Mouse (Mus musculus) midbrain, embryonic 14.5 days (tissue): ENCODE measurements around the gene 4930451I11Rik. TPM values are rescaled to one million over a fixed set of nuclear protein-coding genes. Genes with fewer than 3 reads are reported as not detected.
A peak's percentile ranks its signal among the peaks of the same experiment; 100 is the strongest.

Experiments
- ATAC-seq: fragments of 200-750 bp; cut with Nextera tagmentation; 2 replicates; pipeline ENCODE4 v1.8.0; 2017; ENCODE audit warnings: moderate number of reproducible peaks, moderate library complexity; ENCODE audit not compliant: low FRiP score, low TSS enrichment
- DNase-seq: peaks from one replicate; pipeline ENCODE4 v3.0.0-alpha.2; 2015
- H3K27ac ChIP-seq: fragments of 300-500 bp; sonication (generic); replicated peaks from 2 replicates; pipeline ENCODE4 v1.5.1; 2014; ENCODE audit warnings: mild to moderate bottlenecking, low read depth, low read length, moderate library complexity
- H3K27me3 ChIP-seq: fragments of 300-500 bp; sonication (generic); 2 replicates; pipeline ENCODE4 v1.6.1; 2014; ENCODE audit warnings: low read length, control low read depth, mixed read lengths; ENCODE audit not compliant: control insufficient read depth, insufficient read depth
- H3K36me3 ChIP-seq: fragments of 300-500 bp; sonication (generic); 2 replicates; pipeline ENCODE4 v1.6.1; 2014; ENCODE audit warnings: low read length, control low read depth; ENCODE audit not compliant: control insufficient read depth, insufficient read depth
- H3K4me1 ChIP-seq: fragments of 300-500 bp; sonication (generic); 2 replicates; pipeline ENCODE4 v1.6.1; 2014; ENCODE audit warnings: mild to moderate bottlenecking, antibody characterized with exemption, low read length, control low read depth; ENCODE audit not compliant: control insufficient read depth, insufficient read depth
- H3K4me2 ChIP-seq: fragments of 300-500 bp; sonication (generic); 2 replicates; pipeline ENCODE4 v1.6.1; 2014; ENCODE audit warnings: mild to moderate bottlenecking, low read length, moderate library complexity
- H3K4me3 ChIP-seq: fragments of 300-500 bp; sonication (generic); replicated peaks from 2 replicates; pipeline ENCODE4 v1.5.1; 2014; ENCODE audit warnings: low read depth, low read length
- H3K9ac ChIP-seq: fragments of 300-500 bp; sonication (generic); replicated peaks from 2 replicates; pipeline ENCODE4 v1.6.1; 2014; ENCODE audit warnings: mild to moderate bottlenecking, low read length, moderate library complexity
- H3K9me3 ChIP-seq: fragments of 300-500 bp; sonication (generic); 2 replicates; pipeline ENCODE4 v1.6.1; 2016; ENCODE audit warnings: low read length, control low read depth, mixed read lengths; ENCODE audit not compliant: control insufficient read depth
- WGBS: fragments of 180-500 bp; shearing (Covaris S2); extraction: QIAGEN DNeasy Blood & Tissue Kit; methylation state at CpG from one replicate; pipeline ENCODE4 v1.1.7; 2014; 5-methylcytosine and 5-hydroxymethylcytosine counted together
- polyA plus RNA-seq: library from polyadenylated mRNA; unstranded; fragments of >200 nt; fragmentation: Nextera tagmentation; extraction: Ambion mirVana; gene quantifications from 2 replicates; pipeline ENCODE4 v1.2.1, GENCODE M21; 2014

Gene 4930451I11Rik
- polyA plus RNA-seq, 1 experiment from 2014 or later = not detected

DNA sequence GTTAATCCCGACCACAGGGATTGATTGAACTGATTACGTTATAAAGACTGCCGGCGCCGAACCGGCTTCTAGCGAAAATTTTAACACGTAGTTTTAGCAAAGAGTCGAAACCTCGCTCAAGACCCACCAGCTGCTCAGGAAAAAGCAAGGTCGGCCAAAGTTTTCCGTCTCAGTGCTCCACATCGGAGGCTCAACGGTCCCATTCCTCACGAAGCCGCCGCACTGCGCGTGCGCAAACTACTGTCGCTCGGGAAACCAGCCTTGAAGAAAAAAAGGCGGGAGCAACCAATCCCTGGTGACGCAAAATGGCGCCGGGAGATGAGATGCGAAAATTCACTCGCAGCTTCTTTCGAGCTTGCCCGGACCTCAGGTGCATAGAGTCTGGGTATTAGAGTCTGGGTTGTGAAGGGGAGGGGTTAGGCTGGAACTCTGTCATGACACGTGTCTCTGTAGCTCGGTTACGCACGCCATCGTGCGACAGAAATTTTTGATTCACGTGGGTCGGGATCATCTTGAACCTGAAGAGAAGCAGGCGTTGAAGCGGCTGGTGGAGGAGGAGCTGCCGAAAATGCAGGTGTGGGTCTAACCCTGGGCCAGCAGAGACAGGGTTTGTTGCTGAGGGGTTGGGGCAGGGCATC lies 30.8 kb upstream of the 4930451I11Rik start, which contains the start of gene Ino80e:
TSS of gene Ino80e (minus strand) at position 231 of the 638 bp plus-strand sequence.
- peak within 1 kb of the TSS; percentile 61 for H3K4me3 ChIP-seq
- peak within 1 kb of the TSS; percentile 75 for H3K27ac ChIP-seq
- DNase-seq (peak; percentile 99), ATAC-seq (peak; percentile 69)
- H3K9me3 ChIP-seq = no peaks in the 10 kb centered on the region
- peak within 1 kb of the TSS; percentile 89 for H3K4me2 ChIP-seq
- H3K27me3 ChIP-seq = no peaks in the 10 kb centered on the region
- under 1% methylated on average over 41 of the region's 41 CpGs for WGBS
- H3K9ac ChIP-seq = peak within 1 kb of the TSS; percentile 59
- H3K4me1 ChIP-seq = peaks cover 21% of the 10 kb centered on the region
- peaks cover 53% of the 10 kb centered on the region for H3K36me3 ChIP-seq

GRCm38 (mm10) chr7:126861429-126862130 lies 30.1 kb upstream of the 4930451I11Rik start, which contains the start of gene Hirip3:
TSS of gene Hirip3 (plus strand) at chr7:126861972.
- DNase-seq (peak; percentile 98), ATAC-seq (peak; percentile 91)
- Histone ChIP-seq H3K36me3 (peaks cover 53% of the 10 kb centered on the region), H3K27me3 (no peaks in the 10 kb centered on the region), H3K9me3 (no peaks in the 10 kb centered on the region), H3K9ac (peak within 1 kb of the TSS; percentile 59), H3K4me2 (peak within 1 kb of the TSS; percentile 89), H3K27ac (peak within 1 kb of the TSS; percentile 75), H3K4me3 (peak within 1 kb of the TSS; percentile 61), H3K4me1 (peaks cover 21% of the 10 kb centered on the region)
- 3% methylated on average over 42 of the region's 42 CpGs for WGBS

- no peak for ATAC-seq
- DNase-seq = no peak
- no peaks in the 10 kb centered on the region for H3K9me3 ChIP-seq
- peak overlapping the region; percentile 61 for H3K4me3 ChIP-seq
- peak overlapping the region; percentile 59 for H3K9ac ChIP-seq
- no peaks in the 10 kb centered on the region for H3K27me3 ChIP-seq
- WGBS = 78% methylated on average over 5 of the region's 5 CpGs
- H3K36me3 ChIP-seq = peaks cover 48% of the 10 kb centered on the region
- H3K27ac ChIP-seq = no peak overlapping the region
- H3K4me1 ChIP-seq = peaks cover 21% of the 10 kb centered on the region
- H3K4me2 ChIP-seq = peak overlapping the region; percentile 89
These were observed 29.5 kb upstream of the 4930451I11Rik start for GRCm38 (mm10) chr7:126860987-126861386.

DNA sequence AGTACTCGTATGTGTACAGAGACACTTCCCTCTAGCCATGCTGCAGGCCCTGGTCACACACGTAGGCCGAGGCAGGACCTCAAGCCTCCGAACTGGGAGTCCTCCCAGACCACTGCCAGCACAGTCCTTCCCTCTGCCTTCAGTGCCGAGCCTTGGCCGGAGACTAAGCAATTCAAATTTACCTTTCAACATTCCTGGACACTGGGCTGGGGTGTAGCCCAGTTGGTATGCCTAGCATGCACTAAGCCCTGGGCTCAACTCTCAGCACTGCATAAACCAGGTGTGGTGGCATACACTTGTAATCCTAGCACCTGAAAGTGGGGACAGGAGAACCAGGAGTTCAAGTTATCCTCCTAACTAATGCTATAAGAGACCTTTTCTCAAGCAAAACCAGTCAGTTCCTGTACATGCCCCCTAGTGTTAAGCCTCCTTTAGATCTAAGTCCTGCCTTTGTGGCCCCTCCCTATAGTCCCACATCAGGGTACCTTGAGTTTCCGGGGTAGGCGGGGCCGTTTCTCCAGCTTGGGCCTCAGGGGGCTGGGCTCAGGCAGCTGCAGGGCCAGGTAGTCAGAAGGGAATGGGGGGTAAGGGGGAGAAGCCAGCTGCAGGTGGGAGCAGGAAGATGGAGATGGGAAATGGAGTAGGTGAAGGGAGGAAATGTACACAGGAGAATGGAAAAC lies 25.4 kb upstream of the 4930451I11Rik start:
- Histone ChIP-seq H3K27me3 (no peaks in the 10 kb centered on the region), H3K4me3 (no peak overlapping the region), H3K9me3 (no peaks in the 10 kb centered on the region), H3K4me2 (no peak overlapping the region), H3K4me1 (peaks cover 7% of the 10 kb centered on the region), H3K27ac (no peak overlapping the region), H3K9ac (no peak overlapping the region), H3K36me3 (peaks cover 59% of the 10 kb centered on the region)
- ATAC-seq = no peak
- DNase-seq = no peak
- WGBS = 79% methylated on average over 9 of the region's 9 CpGs

DNA sequence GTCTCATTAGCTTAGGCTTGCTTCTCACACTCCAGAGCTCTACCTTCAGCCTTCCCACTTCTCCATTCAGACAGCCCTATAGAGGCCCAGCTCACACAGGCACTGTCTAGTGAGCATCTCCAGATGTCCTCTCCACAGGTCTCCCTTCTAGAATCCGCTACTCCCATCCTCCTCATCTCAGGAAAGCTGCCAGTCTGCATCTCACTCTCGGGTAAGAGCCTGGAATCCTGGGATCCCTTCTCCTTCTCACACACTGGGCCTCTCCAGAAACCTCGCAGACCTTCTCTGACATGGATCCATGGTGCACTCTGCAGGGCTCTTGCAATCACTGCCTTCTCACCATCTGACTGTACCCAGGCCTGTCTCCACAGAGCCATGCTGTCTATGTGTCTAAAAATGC lies 24.2 kb upstream of the 4930451I11Rik start:
- ATAC-seq (no peak), DNase-seq (no peak)
- no peak overlapping the region for H3K4me2 ChIP-seq
- H3K27ac ChIP-seq = no peak overlapping the region
- no peak overlapping the region for H3K4me3 ChIP-seq
- H3K9me3 ChIP-seq = no peaks in the 10 kb centered on the region
- H3K27me3 ChIP-seq = no peaks in the 10 kb centered on the region
- no peaks in the 10 kb centered on the region for H3K4me1 ChIP-seq
- H3K9ac ChIP-seq = no peak overlapping the region; the same call in 1 of the 2 replicates
- peaks cover 65% of the 10 kb centered on the region for H3K36me3 ChIP-seq
- WGBS = 92% methylated on average over 3 of the region's 3 CpGs

GRCm38 (mm10) chr7:126853454-126853853 lies 22.0 kb upstream of the 4930451I11Rik start:
- Histone ChIP-seq H3K4me2 (no peak overlapping the region), H3K9me3 (no peaks in the 10 kb centered on the region), H3K9ac (no peak overlapping the region), H3K36me3 (peaks cover 57% of the 10 kb centered on the region), H3K4me3 (no peak overlapping the region), H3K27ac (no peak overlapping the region), H3K4me1 (peaks cover 9% of the 10 kb centered on the region), H3K27me3 (peaks cover 7% of the 10 kb centered on the region; the same call in 1 of the 2 replicates)
- ATAC-seq = no peak
- WGBS = 89% methylated on average over 5 of the region's 5 CpGs
- no peak for DNase-seq

GRCm38 (mm10) chr7:126851192-126851591 lies 19.8 kb upstream of the 4930451I11Rik start:
- H3K4me1 ChIP-seq = peaks cover 21% of the 10 kb centered on the region
- no peak overlapping the region for H3K27ac ChIP-seq
- H3K9me3 ChIP-seq = no peaks in the 10 kb centered on the region
- DNase-seq = no peak
- H3K36me3 ChIP-seq = peaks cover 40% of the 10 kb centered on the region
- H3K4me2 ChIP-seq = no peak overlapping the region
- 40% methylated on average over 12 of the region's 12 CpGs for WGBS
- ATAC-seq = no peak
- peaks cover 7% of the 10 kb centered on the region; the same call in 1 of the 2 replicates for H3K27me3 ChIP-seq
- H3K4me3 ChIP-seq = no peak overlapping the region
- 0 out of 2 replicates have a peak overlapping the region, but pooled peaks have one; percentile 9 for H3K9ac ChIP-seq

DNA sequence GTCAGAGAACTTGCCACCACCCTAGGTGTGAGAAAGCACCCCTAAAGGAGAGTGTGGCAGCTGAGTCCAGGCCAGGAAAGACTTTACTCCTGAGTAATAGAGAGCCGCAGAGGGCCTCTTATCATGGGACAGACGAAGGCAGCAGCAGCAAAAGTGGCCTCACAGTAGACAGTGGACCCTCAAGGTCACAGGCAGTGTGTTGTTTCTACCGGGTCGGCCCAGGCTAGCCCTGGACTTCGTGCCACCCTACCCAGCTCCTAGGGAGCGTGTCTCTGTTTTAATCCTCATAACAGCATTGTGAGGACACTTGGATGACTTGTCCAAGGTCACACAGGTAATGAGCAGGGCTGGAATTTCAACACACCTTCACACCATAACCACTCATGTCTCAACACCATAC lies 18.7 kb upstream of the 4930451I11Rik start:
- peaks cover 35% of the 10 kb centered on the region for H3K36me3 ChIP-seq
- peaks cover 21% of the 10 kb centered on the region for H3K4me1 ChIP-seq
- no peak for DNase-seq
- peaks cover 7% of the 10 kb centered on the region; the same call in 1 of the 2 replicates for H3K27me3 ChIP-seq
- no peak overlapping the region for H3K4me3 ChIP-seq
- H3K9me3 ChIP-seq = no peaks in the 10 kb centered on the region
- no peak overlapping the region for H3K4me2 ChIP-seq
- no peak overlapping the region for H3K9ac ChIP-seq
- H3K27ac ChIP-seq = no peak overlapping the region
- ATAC-seq = no peak
- WGBS = 92% methylated on average over 6 of the region's 6 CpGs
